Mouse (Mus musculus): ENCODE measurements around the gene Gm8890.
"Not testable (repeated sequence)": the region's sequence is repeated elsewhere in the genome, so short reads cannot be mapped to it uniquely, and the experiment has no call there.

Gene Gm8890

DNA sequence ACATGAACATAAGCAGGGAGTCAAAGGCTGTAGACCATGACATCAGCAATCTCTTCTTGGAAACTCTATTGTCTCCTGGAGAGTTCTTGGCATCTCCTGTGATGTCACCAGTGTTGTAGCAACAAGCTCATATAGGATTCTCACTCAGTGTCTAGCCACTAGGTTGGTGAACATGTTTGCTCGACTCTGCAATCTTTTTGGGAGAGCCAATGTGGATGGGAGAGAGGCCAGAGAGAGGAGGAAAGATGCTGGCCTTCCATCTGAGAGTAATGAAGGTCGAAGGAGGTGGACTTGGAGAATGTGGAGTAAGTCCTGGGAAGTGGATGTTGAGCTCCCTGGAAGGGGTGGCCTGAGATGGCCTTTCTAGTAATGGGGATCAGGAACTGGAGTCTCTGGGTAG, at the start of gene Gm8890:
Gene Gm8890 (plus strand): TSS at position 301 of the 400 bp plus-strand sequence.
- H3K27me3 ChIP-seq (ENCODE audit: control insufficient read depth, insufficient read depth, low read length, poor library complexity, severe bottlenecking); DNase-seq (ENCODE audit: low read depth, low spot score); H3K36me3 ChIP-seq (ENCODE audit: control insufficient read depth, insufficient read depth, low read length, poor library complexity, severe bottlenecking): not testable (repeated sequence)

DNA sequence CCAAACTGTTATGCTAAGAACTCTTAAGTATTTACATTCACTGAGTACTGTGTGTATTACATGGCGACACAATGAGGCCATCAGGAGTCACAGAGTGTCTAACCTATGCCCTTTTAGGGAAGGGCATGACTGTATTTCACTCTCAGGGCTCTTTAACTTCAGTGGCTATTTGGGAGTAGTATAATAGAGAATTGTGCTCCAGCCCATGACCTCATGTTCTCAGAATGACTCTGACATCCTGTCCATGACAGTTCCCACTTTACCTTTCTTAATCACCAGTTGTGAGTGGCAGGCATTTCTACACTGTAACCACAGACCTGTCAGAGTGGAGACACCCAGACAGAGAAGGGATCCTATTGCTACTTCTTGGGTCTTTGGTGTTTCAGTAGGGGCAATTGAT, 388 bp downstream of the Gm8890 start:
- H3K27me3 ChIP-seq (ENCODE audit: control insufficient read depth, insufficient read depth, low read length, poor library complexity, severe bottlenecking); H3K36me3 ChIP-seq (ENCODE audit: control insufficient read depth, insufficient read depth, low read length, poor library complexity, severe bottlenecking): not testable (repeated sequence)

More for the DNA sequence above, 388 bp downstream of the Gm8890 start:
- DNase-seq (ENCODE audit: low read depth, low spot score): not testable (repeated sequence)

All from splenic B cell, adult 2 months (primary cell).